ENCODE assay signal across 18 mouse cellular contexts in genomic region chr17:47571621-47572020, GRCm38 (mm10). TPM values are rescaled to one million over a fixed set of nuclear protein-coding genes. Genes with fewer than 3 reads are reported as not detected.
A peak's percentile ranks its signal among the peaks of the same experiment; 100 is the strongest.
DNase-seq lines count a peak whose midpoint lies in the region; ATAC-seq and TF ChIP-seq lines count a peak whose summit lies in the region.
"Had no signal": no experiment of that assay in that cellular context is flagged by ENCODE, and none has a peak within 500 bp of the region (broad histone marks: within the 10 kb centered on the region; RNA-seq: fewer than 3 reads in every experiment).

No protein-coding gene starts in this region.

- peak overlapping the region; percentile 83 for H3K27ac ChIP-seq in midbrain, embryonic 10.5 days (replicated peaks)
- no peak overlapping the region for H3K27ac ChIP-seq in midbrain, embryonic 14.5 days (replicated peaks; ENCODE audit: low read depth, low read length)
- H3K27ac ChIP-seq in limb, embryonic 14.5 days (replicated peaks; ENCODE audit: low read depth, low read length), result peak overlapping the region; percentile 65; the same call in 1 of the 2 replicates
- H3K27ac ChIP-seq: heart, embryonic 10.5 days; hindbrain, postnatal 0 days; neural tube, embryonic 13.5 days had no signal

- no peaks in the 10 kb centered on the region for H3K36me3 ChIP-seq in midbrain, embryonic 10.5 days
- H3K36me3 ChIP-seq in midbrain, embryonic 14.5 days (ENCODE audit: control insufficient read depth, insufficient read depth, low read length), result no peaks in the 10 kb centered on the region
- no peaks in the 10 kb centered on the region for H3K36me3 ChIP-seq in limb, embryonic 14.5 days (ENCODE audit: control insufficient read depth, insufficient read depth, low read length)
- H3K36me3 ChIP-seq: heart, embryonic 10.5 days; neural tube, embryonic 13.5 days had no signal

- H3K4me3 ChIP-seq in midbrain, embryonic 10.5 days, result peak overlapping the region; percentile 21
- H3K4me3 ChIP-seq in midbrain, embryonic 14.5 days (replicated peaks; ENCODE audit: low read depth, low read length), result no peak overlapping the region
- no peak overlapping the region for H3K4me3 ChIP-seq in limb, embryonic 14.5 days (replicated peaks; ENCODE audit: low read length)
- no peak overlapping the region for H3K4me3 ChIP-seq in lung, adult 2 months (replicated peaks; ENCODE audit: extremely low read depth, low read depth, low read length)
- H3K4me3 ChIP-seq: heart, embryonic 10.5 days; neural tube, embryonic 13.5 days had no signal

- H3K27me3 ChIP-seq in midbrain, embryonic 10.5 days (ENCODE audit: low read depth, poor library complexity, severe bottlenecking), result no peaks in the 10 kb centered on the region
- no peaks in the 10 kb centered on the region for H3K27me3 ChIP-seq in midbrain, embryonic 14.5 days (ENCODE audit: control insufficient read depth, insufficient read depth, low read length)
- no peaks in the 10 kb centered on the region for H3K27me3 ChIP-seq in limb, embryonic 14.5 days (ENCODE audit: control insufficient read depth, insufficient read depth, low read length)
- H3K27me3 ChIP-seq: neural tube, embryonic 13.5 days had no signal

- peaks cover 69% of the 10 kb centered on the region for H3K4me1 ChIP-seq in midbrain, embryonic 10.5 days
- H3K4me1 ChIP-seq in midbrain, embryonic 14.5 days (ENCODE audit: control insufficient read depth, insufficient read depth, low read length), result no peaks in the 10 kb centered on the region
- no peaks in the 10 kb centered on the region for H3K4me1 ChIP-seq in limb, embryonic 14.5 days (ENCODE audit: control insufficient read depth, insufficient read depth, low read length)
- H3K4me1 ChIP-seq in lung, adult 2 months (ENCODE audit: control insufficient read depth, insufficient read depth, low read length), result 0 out of 2 replicates have a peak, but pooled peaks cover 2% of the 10 kb centered on the region
- H3K4me1 ChIP-seq: neural tube, embryonic 13.5 days had no signal

- no peak for TF ChIP-seq CTCF in lung, adult 2 months (IDR thresholded peaks at IDR 0.05; ENCODE audit: insufficient read depth, low read length)

- H3K4me2 ChIP-seq in midbrain, embryonic 14.5 days (ENCODE audit: low read length), result no peak overlapping the region
- no peak overlapping the region for H3K4me2 ChIP-seq in limb, embryonic 14.5 days (replicated peaks; ENCODE audit: low read depth, low read length, severe bottlenecking)
- H3K4me2 ChIP-seq: neural tube, embryonic 13.5 days had no signal

- H3K9me3 ChIP-seq in midbrain, embryonic 10.5 days (replicated peaks), result no peaks in the 10 kb centered on the region
- H3K9me3 ChIP-seq in midbrain, embryonic 14.5 days (ENCODE audit: control insufficient read depth, low read length), result no peaks in the 10 kb centered on the region
- H3K9me3 ChIP-seq in limb, embryonic 14.5 days (ENCODE audit: control insufficient read depth, low read length), result no peaks in the 10 kb centered on the region
- H3K9me3 ChIP-seq: heart, embryonic 10.5 days; neural tube, embryonic 13.5 days had no signal

- ATAC-seq in midbrain, embryonic 14.5 days (ENCODE audit: low FRiP score, low TSS enrichment), result no peak
- no peak for ATAC-seq in limb, embryonic 14.5 days (ENCODE audit: low FRiP score, low read depth)
- ATAC-seq: hindbrain, postnatal 0 days had no signal

- TF ChIP-seq POLR2A in limb, embryonic 14.5 days (IDR thresholded peaks at IDR 0.05; ENCODE audit: borderline replicate concordance, extremely low read depth, insufficient read depth, insufficient read length), result no peak
- TF ChIP-seq POLR2A in lung, adult 2 months (IDR thresholded peaks at IDR 0.05; ENCODE audit: borderline replicate concordance, extremely low read depth, low read depth, low read length), result no peak

- peak; percentile 84 for DNase-seq in midbrain, embryonic 10.5 days (ENCODE audit: low spot score)
- no peak for DNase-seq in midbrain, embryonic 14.5 days
- DNase-seq in Muller cell, postnatal 12 days (ENCODE audit: inconsistent ontology term), result peak; percentile 67
- peak; percentile 70 for DNase-seq in embryo, embryonic 11 days
- DNase-seq in limb, embryonic 14.5 days (ENCODE audit: low spot score), result no peak
- DNase-seq in B cell, adult 2 months, result no peak
- DNase-seq in layer of hippocampus, adult 9-10 months (ENCODE audit: low spot score), result no peak
- no peak for DNase-seq in lung, adult 2 months
- DNase-seq: cerebellum, adult 9-11 months; gastrocnemius, postnatal 14 days; heart, postnatal 10 days; kidney, adult 11 months; kidney, postnatal 10 days; liver; thymus, postnatal 4 days had no signal

- WGBS in midbrain, embryonic 10.5 days, result 7% methylated on average over 7 of the region's 7 CpGs
- WGBS in midbrain, embryonic 14.5 days, result 13% methylated on average over 7 of the region's 7 CpGs
- 50% methylated on average over 7 of the region's 7 CpGs for WGBS in limb, embryonic 14.5 days
- WGBS in lung, adult 2 months, result 58% methylated on average over 7 of the region's 7 CpGs

- no peak overlapping the region for H3K9ac ChIP-seq in midbrain, embryonic 14.5 days (replicated peaks; ENCODE audit: low read length)
- no peak overlapping the region for H3K9ac ChIP-seq in limb, embryonic 14.5 days (ENCODE audit: low read depth, low read length, severe bottlenecking)
- H3K9ac ChIP-seq: neural tube, embryonic 13.5 days had no signal

RNA-seq across cellular contexts. Expression of gene Bysl, which starts 39.7 kb away (rescaled TPM):
- 41.2 and 41.9 TPM in 2 replicates for polyA plus RNA-seq in midbrain, embryonic 10.5 days (2016; fragmentation: Nextera tagmentation; extraction: Ambion mirVana)
- 32.0 and 33.2 TPM in 2 replicates for polyA plus RNA-seq in midbrain, embryonic 14.5 days (2014; fragmentation: Nextera tagmentation; extraction: Ambion mirVana)
- 19.5 and 20.4 TPM in 2 replicates for polyA plus RNA-seq in limb, embryonic 14.5 days (2012; rRNA removed)
- 20.6 and 24.0 TPM in 2 replicates for polyA plus RNA-seq in limb, embryonic 14.5 days (2014; fragmentation: Nextera tagmentation; extraction: Ambion mirVana)
- polyA plus RNA-seq in lung, adult 2 months (2012; rRNA removed), result 7.4 and 9.8 TPM in 2 replicates

RNA-seq across cellular contexts. Expression of gene Med20, which starts 39.8 kb away (rescaled TPM):
- polyA plus RNA-seq in midbrain, embryonic 10.5 days (2016; fragmentation: Nextera tagmentation; extraction: Ambion mirVana), result 43.2 and 45.9 TPM in 2 replicates
- polyA plus RNA-seq in midbrain, embryonic 14.5 days (2014; fragmentation: Nextera tagmentation; extraction: Ambion mirVana), result 48.1 and 49.5 TPM in 2 replicates
- 59.5 and 64.7 TPM in 2 replicates for polyA plus RNA-seq in limb, embryonic 14.5 days (2012; rRNA removed)
- polyA plus RNA-seq in limb, embryonic 14.5 days (2014; fragmentation: Nextera tagmentation; extraction: Ambion mirVana), result 50.6 and 55.0 TPM in 2 replicates
- polyA plus RNA-seq in lung, adult 2 months (2012; rRNA removed), result 20.0 and 27.3 TPM in 2 replicates

RNA-seq across cellular contexts. Expression of gene Gm20517, which starts 39.8 kb away (rescaled TPM):
- 1.4 and 2.2 TPM in 2 replicates for polyA plus RNA-seq in midbrain, embryonic 10.5 days (2016; fragmentation: Nextera tagmentation; extraction: Ambion mirVana)
- polyA plus RNA-seq in midbrain, embryonic 14.5 days (2014; fragmentation: Nextera tagmentation; extraction: Ambion mirVana), result 3.1 and 3.2 TPM in 2 replicates
- polyA plus RNA-seq in limb, embryonic 14.5 days (2012; rRNA removed), result 1.3 and 1.4 TPM in 2 replicates
- 0.72 and 1.4 TPM in 2 replicates for polyA plus RNA-seq in limb, embryonic 14.5 days (2014; fragmentation: Nextera tagmentation; extraction: Ambion mirVana)
- 0.45 and 0.52 TPM in 2 replicates for polyA plus RNA-seq in lung, adult 2 months (2012; rRNA removed)

RNA-seq across cellular contexts. Expression of gene Usp49, which starts 58.9 kb away (rescaled TPM):
- polyA plus RNA-seq in midbrain, embryonic 10.5 days (2016; fragmentation: Nextera tagmentation; extraction: Ambion mirVana), result 4.9 and 7.3 TPM in 2 replicates
- polyA plus RNA-seq in midbrain, embryonic 14.5 days (2014; fragmentation: Nextera tagmentation; extraction: Ambion mirVana), result 7.5 and 7.6 TPM in 2 replicates
- polyA plus RNA-seq in limb, embryonic 14.5 days (2012; rRNA removed), result 17.6 and 20.8 TPM in 2 replicates
- polyA plus RNA-seq in limb, embryonic 14.5 days (2014; fragmentation: Nextera tagmentation; extraction: Ambion mirVana), result 5.0 and 5.2 TPM in 2 replicates
- 6.4 and 6.7 TPM in 2 replicates for polyA plus RNA-seq in lung, adult 2 months (2012; rRNA removed)

Comparison
In these comparisons a context has a peak if more than half of its experiments do, and no peak if none do; other contexts are left out.
1. DNase-seq: peak in midbrain, embryonic 10.5 days (single experiment), Muller cell, postnatal 12 days (single experiment) and embryo, embryonic 11 days (single experiment); none in midbrain, embryonic 14.5 days (single experiment), limb, embryonic 14.5 days (single experiment), B cell, adult 2 months (0 of 2), layer of hippocampus, adult 9-10 months (single experiment) and lung, adult 2 months (single experiment).